Mouse (Mus musculus): ENCODE data around the gene Gm17555.
"Not testable (repeated sequence)": the region's sequence is repeated elsewhere in the genome, so short reads cannot be mapped to it uniquely, and the experiment has no call there.

Gene Gm17555

GRCm38 (mm10) chr2:126214800-126215199 lies at the start of gene Gm17555:
Gene Gm17555, plus strand, starts transcription at chr2:126215100.
- DNase-seq (ENCODE audit: low read depth, low spot score), result not testable (repeated sequence)

- DNase-seq (ENCODE audit: low read depth, low spot score), result no peak
Observed at GRCm38 (mm10) chr2:126165277-126166018, 49.5 kb upstream of the Gm17555 start.

GRCm38 (mm10) chr2:126166335-126166734 lies 48.6 kb upstream of the Gm17555 start:
- no peak for DNase-seq (ENCODE audit: low read depth, low spot score)

DNA sequence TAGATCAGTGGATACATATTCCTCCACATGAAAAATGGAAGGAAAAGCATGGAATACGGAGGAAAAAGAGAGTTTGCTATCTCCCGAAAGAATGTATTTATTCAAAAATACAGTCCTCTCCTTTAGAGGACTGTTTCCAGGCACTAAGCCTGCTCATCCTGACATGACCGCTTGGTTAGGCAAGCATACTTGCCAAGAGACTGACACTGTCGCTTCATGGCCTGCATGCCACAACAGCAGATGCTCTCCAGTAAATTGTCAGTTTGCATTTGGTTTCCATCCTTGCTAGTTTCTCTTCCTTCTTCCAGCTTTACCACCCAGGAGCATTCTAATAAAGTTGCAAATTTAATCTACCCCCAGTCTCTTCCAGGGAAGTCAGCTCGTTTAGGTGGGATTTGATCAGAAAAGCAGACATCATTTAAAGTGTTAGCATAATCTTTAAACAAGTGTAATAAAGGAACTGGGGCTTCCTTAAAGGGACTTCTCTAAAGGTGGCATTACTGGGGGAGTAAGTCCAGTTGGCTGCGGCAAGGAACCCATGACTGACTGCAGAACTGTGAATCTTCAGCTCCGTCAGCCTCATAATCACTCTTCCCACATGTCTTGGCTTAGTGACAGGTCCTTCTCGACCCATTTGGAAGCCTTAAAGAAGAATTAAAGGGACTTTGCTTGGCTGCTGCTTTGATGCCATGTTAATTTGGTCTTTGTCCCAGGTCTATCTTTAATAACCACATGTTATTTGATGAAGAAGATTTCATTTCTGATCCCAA lies 47.9 kb upstream of the Gm17555 start:
- DNase-seq (ENCODE audit: low read depth, low spot score), result no peak

DNA sequence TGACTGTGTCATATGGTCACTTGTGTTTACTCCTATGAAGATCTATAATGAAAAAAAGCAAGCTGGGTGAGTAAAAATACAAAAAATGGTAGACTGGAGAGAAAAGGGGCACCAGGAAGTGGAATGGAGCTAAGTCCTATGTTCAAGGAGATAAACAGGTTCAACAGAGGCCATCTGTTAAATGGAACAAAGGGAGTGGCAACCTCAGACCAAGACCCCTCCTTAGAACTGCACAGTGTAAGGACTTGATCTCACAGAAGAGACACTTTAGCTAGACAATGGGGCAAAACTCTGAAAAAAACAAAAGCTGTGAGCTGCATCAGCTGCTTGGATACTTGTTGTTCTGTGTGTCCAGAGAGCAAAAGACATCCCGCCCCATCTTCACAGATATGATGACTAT lies 43.5 kb upstream of the Gm17555 start:
- DNase-seq (ENCODE audit: low read depth, low spot score), result no peak

- DNase-seq (ENCODE audit: low read depth, low spot score), result no peak
Observed at GRCm38 (mm10) chr2:126191306-126191705, 23.6 kb upstream of the Gm17555 start.

DNA sequence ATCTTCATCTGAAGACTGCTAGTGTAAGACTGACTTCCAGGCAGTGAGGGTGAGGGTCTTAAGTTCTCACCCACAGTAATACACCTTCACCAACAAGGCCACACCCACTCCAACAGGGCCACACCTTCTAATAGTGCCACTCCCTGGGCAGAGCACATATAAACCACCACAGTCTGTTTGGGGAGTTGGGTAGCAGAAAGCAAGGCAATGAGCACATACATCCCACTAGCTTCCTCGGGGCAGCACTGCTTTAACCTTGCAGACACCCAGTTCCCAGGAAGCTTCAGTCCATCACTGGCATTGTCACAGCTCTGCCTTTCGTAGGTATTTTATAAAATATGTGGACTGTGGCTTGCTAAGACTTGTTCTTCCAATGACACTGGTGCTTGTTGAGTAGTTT lies 22.8 kb upstream of the Gm17555 start:
- no peak for DNase-seq (ENCODE audit: low read depth, low spot score)

DNA sequence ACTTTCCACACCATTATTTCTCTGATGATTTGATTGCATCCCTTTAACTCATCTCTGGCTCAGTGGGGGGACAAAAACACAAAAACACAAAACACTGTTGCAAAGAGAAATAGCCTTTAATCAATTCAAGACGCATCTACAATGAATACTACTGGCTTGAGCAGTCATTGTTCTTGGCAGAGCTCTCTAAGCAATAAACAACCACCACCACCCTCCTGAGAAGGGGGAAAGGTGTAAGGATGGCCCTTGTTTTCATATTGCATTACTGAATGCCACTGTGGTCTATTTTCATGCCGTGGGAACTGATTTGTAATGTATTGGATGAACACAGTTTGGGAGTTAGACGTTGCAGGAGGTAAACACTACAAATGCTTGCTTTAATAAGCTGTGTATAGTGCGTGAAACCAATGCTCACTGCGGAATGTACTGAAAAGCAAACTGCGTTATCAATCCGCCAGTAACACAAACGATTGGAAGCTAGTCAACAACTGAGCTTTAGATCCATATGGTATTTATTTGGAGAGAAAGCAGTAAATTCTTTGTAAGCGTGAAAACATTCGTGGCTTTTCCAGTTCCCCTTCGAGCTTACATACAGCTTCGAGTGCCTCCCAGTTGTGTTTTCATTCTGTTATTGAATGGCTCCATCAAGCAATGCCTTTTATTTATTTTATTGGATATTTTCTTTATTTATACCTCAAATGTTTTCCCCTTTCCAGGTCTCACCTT lies 19.1 kb upstream of the Gm17555 start:
- no peak for DNase-seq (ENCODE audit: low read depth, low spot score)

- DNase-seq (ENCODE audit: low read depth, low spot score), result no peak
Observed at GRCm38 (mm10) chr2:126198971-126199370, 15.9 kb upstream of the Gm17555 start.

GRCm38 (mm10) chr2:126211011-126211680 lies 3.8 kb upstream of the Gm17555 start:
- no peak for DNase-seq (ENCODE audit: low read depth, low spot score)

GRCm38 (mm10) chr2:126227581-126227980 lies 12.7 kb downstream of the Gm17555 start:
- no peak for DNase-seq (ENCODE audit: low read depth, low spot score)

DNA sequence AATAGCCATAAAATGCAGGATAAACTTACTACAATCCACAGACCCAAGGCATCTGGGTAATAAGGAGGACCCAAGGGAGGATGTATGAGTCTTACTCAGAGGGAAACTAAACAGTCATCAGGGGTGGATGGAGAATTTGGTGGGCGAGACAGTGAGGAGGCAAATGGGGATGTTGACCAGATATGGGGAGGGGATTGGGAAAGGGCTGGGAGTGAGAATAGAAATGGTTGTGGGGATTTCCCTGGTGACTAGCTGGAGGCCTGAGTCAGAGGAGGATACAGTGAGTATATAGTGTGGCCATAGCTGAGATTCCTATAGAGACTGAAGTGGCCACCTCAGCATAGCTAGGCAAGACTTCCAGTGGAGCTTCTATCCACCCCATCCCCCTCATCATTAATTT lies 16.8 kb downstream of the Gm17555 start:
- DNase-seq (ENCODE audit: low read depth, low spot score), result no peak

- no peak for DNase-seq (ENCODE audit: low read depth, low spot score)
Observed at GRCm38 (mm10) chr2:126236905-126237304, 22.0 kb downstream of the Gm17555 start.

GRCm38 (mm10) chr2:126245446-126245845 lies 30.5 kb downstream of the Gm17555 start:
- DNase-seq (ENCODE audit: low read depth, low spot score), result peak; percentile 6

DNA sequence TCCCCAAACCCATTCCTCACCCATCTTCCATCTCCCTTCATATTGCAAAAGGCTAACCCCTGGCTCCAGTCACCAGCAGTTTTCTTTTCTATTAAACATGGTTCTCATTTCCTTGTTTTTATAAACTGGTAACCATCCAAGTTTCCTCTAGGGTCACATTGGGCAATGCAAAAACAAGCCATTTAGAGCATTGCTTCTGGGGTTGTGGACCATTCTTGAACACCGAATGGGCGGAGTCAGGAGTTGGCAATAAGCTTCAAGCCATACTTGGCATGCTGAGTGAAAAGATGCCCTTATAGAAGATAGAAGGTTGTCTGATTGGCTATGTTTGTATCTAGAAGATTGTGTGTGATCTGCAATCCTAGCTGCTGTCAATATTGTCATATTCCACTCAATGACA lies 33.6 kb downstream of the Gm17555 start:
- DNase-seq (ENCODE audit: low read depth, low spot score), result no peak

GRCm38 (mm10) chr2:126252211-126252610 lies 37.3 kb downstream of the Gm17555 start:
- no peak for DNase-seq (ENCODE audit: low read depth, low spot score)
